ENCODE assay signal across 40 mouse cellular contexts in the genomic region with DNA sequence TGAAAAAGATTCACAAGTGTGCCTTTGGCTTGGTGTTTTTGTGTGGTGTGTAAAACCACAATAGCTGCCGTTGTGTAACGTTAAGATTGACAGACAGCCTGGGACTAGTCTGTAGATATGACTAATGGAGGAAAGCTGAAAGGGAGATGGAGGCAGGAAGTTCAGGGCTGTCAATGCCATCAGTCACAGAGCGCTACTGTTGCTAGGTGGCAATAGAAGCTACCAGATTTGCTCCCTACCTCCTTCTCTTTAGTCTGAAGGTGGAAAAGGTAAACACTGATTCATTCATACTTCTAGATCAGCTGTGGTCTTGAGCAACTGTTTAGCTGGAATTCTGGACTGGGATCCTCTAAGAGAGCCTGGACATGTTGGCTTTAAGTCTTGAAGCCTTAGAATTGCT. TPM values are rescaled to one million over a fixed set of nuclear protein-coding genes. Genes with fewer than 3 reads are reported as not detected.
DNase-seq lines count a peak whose midpoint lies in the region; ATAC-seq and TF ChIP-seq lines count a peak whose summit lies in the region.
"Had no signal": no experiment of that assay in that cellular context is flagged by ENCODE, and none has a peak within 500 bp of the region (broad histone marks: within the 10 kb centered on the region; RNA-seq: fewer than 3 reads in every experiment).

No protein-coding gene starts in this region.

- TF ChIP-seq CTCF in gastrocnemius, adult 2 months (IDR thresholded peaks at IDR 0.05): no peak

- no peak overlapping the region for H3K4me3 ChIP-seq in intestine, embryonic 15.5 days (replicated peaks)
- H3K4me3 ChIP-seq in intestine, embryonic 16.5 days (ENCODE audit: low read length): no peak overlapping the region
- H3K4me3 ChIP-seq in stomach, embryonic 16.5 days (replicated peaks; ENCODE audit: low read length): no peak overlapping the region
- H3K4me3 ChIP-seq in gastrocnemius, adult 2 months: no peak overlapping the region
- H3K4me3 ChIP-seq: embryonic facial prominence, embryonic 12.5 days; hindbrain, embryonic 10.5 days; hindbrain, embryonic 15.5 days; layer of hippocampus, adult 2 months; limb, embryonic 13.5 days; midbrain, embryonic 10.5 days; midbrain, embryonic 15.5 days; neural tube, embryonic 15.5 days had no signal

- no peak overlapping the region for H3K27ac ChIP-seq in intestine, embryonic 15.5 days
- H3K27ac ChIP-seq in intestine, embryonic 16.5 days (ENCODE audit: low read length): no peak overlapping the region
- peak overlapping the region; percentile 87 for H3K27ac ChIP-seq in stomach, embryonic 16.5 days (ENCODE audit: low read length)
- H3K27ac ChIP-seq in gastrocnemius, adult 2 months: no peak overlapping the region
- H3K27ac ChIP-seq: embryonic facial prominence, embryonic 12.5 days; hindbrain, embryonic 10.5 days; hindbrain, embryonic 15.5 days; layer of hippocampus, adult 2 months; limb, embryonic 13.5 days; macrophage; midbrain, embryonic 10.5 days; midbrain, embryonic 15.5 days; neural tube, embryonic 15.5 days had no signal

- 77% methylated on average over 3 of the region's 3 CpGs for WGBS in intestine, embryonic 15.5 days
- WGBS in intestine, embryonic 16.5 days: 83% methylated on average over 3 of the region's 3 CpGs
- WGBS in stomach, embryonic 16.5 days: 65% methylated on average over 3 of the region's 3 CpGs

- no peak overlapping the region for H3K9ac ChIP-seq in intestine, embryonic 15.5 days
- H3K9ac ChIP-seq in intestine, embryonic 16.5 days (ENCODE audit: low read depth, low read length): no peak overlapping the region
- H3K9ac ChIP-seq in stomach, embryonic 16.5 days (ENCODE audit: low read length): no peak overlapping the region
- H3K9ac ChIP-seq: embryonic facial prominence, embryonic 12.5 days; hindbrain, embryonic 15.5 days; limb, embryonic 13.5 days; midbrain, embryonic 15.5 days; neural tube, embryonic 15.5 days had no signal

- intact Hi-C loops in gastrocnemius, adult 2 months (cut with DNase I): no loop called here

- no peaks in the 10 kb centered on the region for H3K4me1 ChIP-seq in intestine, embryonic 15.5 days (replicated peaks)
- no peaks in the 10 kb centered on the region for H3K4me1 ChIP-seq in intestine, embryonic 16.5 days (ENCODE audit: control insufficient read depth, insufficient read depth, low read length)
- no peaks in the 10 kb centered on the region for H3K4me1 ChIP-seq in stomach, embryonic 16.5 days (ENCODE audit: control insufficient read depth, insufficient read depth, low read length)
- H3K4me1 ChIP-seq: embryonic facial prominence, embryonic 12.5 days; hindbrain, embryonic 10.5 days; hindbrain, embryonic 15.5 days; limb, embryonic 13.5 days; midbrain, embryonic 10.5 days; midbrain, embryonic 15.5 days; neural tube, embryonic 15.5 days had no signal

- H3K4me2 ChIP-seq in intestine, embryonic 15.5 days (replicated peaks): no peak overlapping the region
- H3K4me2 ChIP-seq in intestine, embryonic 16.5 days (ENCODE audit: low read depth, low read length): no peak overlapping the region
- no peak overlapping the region for H3K4me2 ChIP-seq in stomach, embryonic 16.5 days (ENCODE audit: low read depth, low read length)
- H3K4me2 ChIP-seq: embryonic facial prominence, embryonic 12.5 days; hindbrain, embryonic 15.5 days; limb, embryonic 13.5 days; liver, embryonic 11.5 days; midbrain, embryonic 15.5 days; neural tube, embryonic 15.5 days had no signal

- DNase-seq in 3T3-L1 (ENCODE audit: low read depth, low spot score): peak; percentile 45
- DNase-seq in thymus, postnatal 4 days: no peak
- no peak for DNase-seq in gastrocnemius, adult 2 months
- DNase-seq: adrenal gland, adult 2 months; adrenal gland, postnatal 36 days; cerebellum, adult 8-10 months; cerebellum, postnatal 36 days; embryo, embryonic 11 days; gastrocnemius, postnatal 36 days; heart, postnatal 14 days; kidney, adult 2 months; kidney, postnatal 36 days; retina, postnatal 1 day; right cerebral cortex, postnatal 14 days had no signal

- no peaks in the 10 kb centered on the region for H3K36me3 ChIP-seq in intestine, embryonic 15.5 days
- H3K36me3 ChIP-seq in intestine, embryonic 16.5 days (ENCODE audit: control insufficient read depth, insufficient read depth, low read length): no peaks in the 10 kb centered on the region
- H3K36me3 ChIP-seq in stomach, embryonic 16.5 days (ENCODE audit: control insufficient read depth, insufficient read depth, low read length): no peaks in the 10 kb centered on the region
- H3K36me3 ChIP-seq: embryonic facial prominence, embryonic 12.5 days; hindbrain, embryonic 10.5 days; hindbrain, embryonic 15.5 days; limb, embryonic 13.5 days; midbrain, embryonic 10.5 days; midbrain, embryonic 15.5 days; neural tube, embryonic 15.5 days had no signal

- ATAC-seq in intestine, embryonic 15.5 days: 0 out of 2 replicates have a peak, but pooled peaks have one; percentile 31
- no peak for ATAC-seq in intestine, embryonic 16.5 days
- ATAC-seq in granulocyte monocyte progenitor cell, adult 5-6 weeks (replicated peaks; ENCODE audit: poor library complexity, severe bottlenecking): peak; percentile 59
- peak; percentile 35; the same call in 1 of the 2 replicates for ATAC-seq in stomach, embryonic 16.5 days (ENCODE audit: insufficient read depth, low FRiP score)
- ATAC-seq: forebrain, embryonic 14.5 days; inflammation-experienced regulatory T-cells, adult 6 months; midbrain, embryonic 15.5 days had no signal

- H3K27me3 ChIP-seq in intestine, embryonic 15.5 days (replicated peaks): no peaks in the 10 kb centered on the region
- no peaks in the 10 kb centered on the region for H3K27me3 ChIP-seq in intestine, embryonic 16.5 days (replicated peaks; ENCODE audit: control insufficient read depth, insufficient read depth, low read length)
- H3K27me3 ChIP-seq in stomach, embryonic 16.5 days (ENCODE audit: control insufficient read depth, insufficient read depth, low read length): no peaks in the 10 kb centered on the region
- H3K27me3 ChIP-seq: embryonic facial prominence, embryonic 12.5 days; hindbrain, embryonic 15.5 days; midbrain, embryonic 15.5 days; neural tube, embryonic 15.5 days had no signal

- H3K9me3 ChIP-seq in intestine, embryonic 15.5 days: no peaks in the 10 kb centered on the region
- H3K9me3 ChIP-seq in intestine, embryonic 16.5 days (ENCODE audit: control insufficient read depth, low read length): no peaks in the 10 kb centered on the region
- no peaks in the 10 kb centered on the region for H3K9me3 ChIP-seq in stomach, embryonic 16.5 days (replicated peaks; ENCODE audit: control insufficient read depth, low read length)
- H3K9me3 ChIP-seq: embryonic facial prominence, embryonic 12.5 days; hindbrain, embryonic 10.5 days; hindbrain, embryonic 15.5 days; limb, embryonic 13.5 days; midbrain, embryonic 10.5 days; midbrain, embryonic 15.5 days; neural tube, embryonic 15.5 days had no signal

RNA-seq across cellular contexts. Expression of gene 4930432M17Rik, which starts 44.3 kb away (rescaled TPM):
- not detected in 2 replicates for polyA plus RNA-seq in intestine, embryonic 15.5 days (2015; fragmentation: Nextera tagmentation; extraction: Ambion mirVana)
- polyA plus RNA-seq in intestine, embryonic 16.5 days (2015; fragmentation: Nextera tagmentation; extraction: Ambion mirVana): not detected in 2 replicates
- total RNA-seq in granulocyte monocyte progenitor cell, adult 5-6 weeks (2014; fragmentation: Nextera tagmentation): not detected in 2 replicates
- total RNA-seq in granulocyte monocyte progenitor cell, adult 5-6 weeks (2017): not detected in 2 replicates
- not detected in 2 replicates for polyA plus RNA-seq in stomach, embryonic 16.5 days (2015; fragmentation: Nextera tagmentation; extraction: Ambion mirVana)
- not detected for total RNA-seq in gastrocnemius, adult 2 months (2021)
- total RNA-seq: adrenal gland, adult 2 months; adrenal gland, postnatal 36 days; gastrocnemius, adult 18-20 months; gastrocnemius, postnatal 36 days; heart, postnatal 14 days; layer of hippocampus, adult 2 months; layer of hippocampus, postnatal 14 days; left cerebral cortex, adult 8-10 months; left cerebral cortex, postnatal 36 days had no signal
- polyA plus RNA-seq: adrenal gland, adult 2 months; brain, embryonic 14.5 days; embryonic facial prominence, embryonic 12.5 days; forebrain, embryonic 14.5 days; heart, embryonic 14.5 days; hindbrain, embryonic 10.5 days; hindbrain, embryonic 15.5 days; inflammation-experienced regulatory T-cells, adult 6 months; kidney, adult 2 months; kidney, embryonic 16.5 days; limb, embryonic 13.5 days; liver, embryonic 11.5 days; liver, embryonic 16.5 days; macrophage; midbrain, embryonic 10.5 days; midbrain, embryonic 15.5 days; neural tube, embryonic 15.5 days; small intestine, adult 2 months; thymus, postnatal 0 days had no signal
